Mouse (Mus musculus) regulatory T cell (primary cell): Measurements from ENCODE around the gene Ubb.
"Not testable (repeated sequence)": the region's sequence is repeated elsewhere in the genome, so short reads cannot be mapped to it uniquely, and the experiment has no call there.

ENCODE experiments used
- in situ Hi-C: fragments of 300-600 bp; cut with MboI, MseI; formaldehyde crosslinking; loops from one replicate; pipeline ENCODE4 v1.15.1; 2025; ENCODE audit warnings: high pct_unique_total_duplicates

The Ubb gene

DNA sequence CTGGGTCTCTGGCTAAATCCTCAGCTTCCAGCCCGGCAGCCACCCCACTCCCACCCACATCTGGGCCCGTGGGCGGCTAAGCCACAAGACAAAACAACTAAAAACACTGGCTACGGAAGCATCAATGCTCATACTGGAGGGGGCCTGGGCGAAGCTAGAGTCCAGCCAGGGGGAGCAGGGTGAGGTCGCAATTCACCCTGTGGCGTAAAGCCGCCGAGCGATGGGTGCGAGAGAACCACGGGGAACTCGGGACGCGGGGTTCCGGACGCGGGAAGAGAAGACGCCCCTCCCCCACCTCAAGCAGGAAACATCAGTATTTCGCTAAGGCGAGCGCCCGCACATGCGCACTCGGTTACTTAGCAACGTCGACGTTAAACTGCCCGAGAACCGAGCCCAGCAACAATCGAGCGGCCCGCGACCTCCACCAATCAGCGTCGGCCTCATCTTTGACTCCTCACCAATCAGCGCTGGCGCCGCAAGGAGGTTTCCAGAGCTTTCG lies at the start of gene Ubb:
Gene Ubb, plus strand, starts transcription at position 445 of the 499 bp plus-strand sequence.
- in situ Hi-C loops = no loop called here

DNA sequence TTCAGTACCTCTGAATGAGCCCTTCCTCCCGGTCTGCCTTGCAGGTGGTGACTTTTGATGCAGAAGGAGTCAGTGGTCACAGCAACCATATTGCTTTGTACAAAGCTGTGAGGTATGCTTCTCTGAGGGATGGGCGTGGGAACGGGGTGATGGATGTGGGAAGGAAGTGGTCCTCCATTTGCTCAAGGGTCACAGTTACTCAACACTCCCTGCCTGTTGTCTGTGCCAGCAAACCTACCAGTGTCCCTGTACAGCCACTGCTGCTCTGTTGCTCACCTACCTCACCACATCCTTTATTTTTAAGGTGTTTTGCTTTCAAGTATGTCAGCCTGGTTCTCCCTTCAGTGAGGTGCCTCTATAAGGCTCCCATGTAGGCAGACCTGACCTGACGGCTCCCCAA lies 43.3 kb upstream of the Ubb start:
- in situ Hi-C loops = no loop called here

DNA sequence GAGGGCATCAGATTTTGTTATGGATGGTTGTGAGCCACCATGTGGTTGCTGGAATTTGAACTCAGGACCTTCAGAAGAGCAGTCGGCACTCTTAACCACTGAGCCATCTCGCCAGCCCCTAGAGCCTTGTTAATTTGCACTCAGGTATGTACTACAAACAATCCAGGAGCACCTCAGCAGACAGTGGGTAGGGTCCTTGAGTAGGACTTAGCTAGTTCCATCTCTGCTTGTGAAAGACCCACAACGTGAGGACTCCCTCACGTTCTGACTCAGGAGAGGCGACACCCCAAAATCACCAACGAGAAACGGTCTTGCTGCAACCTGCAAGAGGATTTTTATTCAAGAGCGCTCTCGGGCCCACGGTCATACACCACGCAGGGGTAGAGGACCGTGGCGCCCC lies 42.6 kb upstream of the Ubb start:
- in situ Hi-C loops = not testable (repeated sequence)

DNA sequence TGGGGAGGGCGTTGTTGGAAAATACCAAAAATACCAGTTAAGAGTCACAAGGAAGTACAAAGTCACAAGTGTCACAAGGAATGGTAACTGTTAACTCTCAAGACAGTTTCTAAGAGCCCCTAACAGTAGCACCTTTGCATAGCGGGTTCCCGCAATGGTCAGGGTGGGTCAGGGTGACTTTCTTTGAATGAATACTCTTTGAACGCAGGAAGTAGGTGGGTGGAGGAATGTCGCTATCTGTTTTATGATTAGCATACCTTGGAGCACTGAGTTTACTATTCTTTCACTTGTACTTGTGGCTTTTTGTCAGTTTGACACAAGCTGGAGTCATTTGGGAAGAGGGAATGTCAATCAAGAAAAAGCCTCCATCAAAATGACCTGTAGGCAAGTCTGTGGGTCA lies 42.2 kb upstream of the Ubb start:
- in situ Hi-C loops = not testable (repeated sequence)

DNA sequence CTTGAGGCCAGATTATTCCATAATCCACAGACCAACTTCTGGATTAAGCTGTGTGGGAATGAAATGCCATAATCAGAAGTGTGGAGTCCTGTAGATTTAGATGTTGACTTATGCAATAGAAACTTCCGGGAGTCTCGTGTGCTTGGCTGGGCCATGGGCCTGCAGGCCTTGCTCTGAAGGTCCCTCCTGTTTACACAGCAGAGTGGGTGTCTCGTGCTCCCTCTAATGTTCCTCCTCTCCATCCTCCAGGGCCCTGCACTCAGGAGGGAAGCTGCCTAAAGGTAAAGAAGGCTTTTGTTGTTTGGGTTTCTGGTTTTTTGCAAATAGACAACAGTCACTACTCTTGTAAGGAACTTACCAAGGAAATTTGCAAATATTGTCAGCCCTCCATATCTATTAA lies 41.4 kb upstream of the Ubb start:
- in situ Hi-C loops = no loop called here

DNA sequence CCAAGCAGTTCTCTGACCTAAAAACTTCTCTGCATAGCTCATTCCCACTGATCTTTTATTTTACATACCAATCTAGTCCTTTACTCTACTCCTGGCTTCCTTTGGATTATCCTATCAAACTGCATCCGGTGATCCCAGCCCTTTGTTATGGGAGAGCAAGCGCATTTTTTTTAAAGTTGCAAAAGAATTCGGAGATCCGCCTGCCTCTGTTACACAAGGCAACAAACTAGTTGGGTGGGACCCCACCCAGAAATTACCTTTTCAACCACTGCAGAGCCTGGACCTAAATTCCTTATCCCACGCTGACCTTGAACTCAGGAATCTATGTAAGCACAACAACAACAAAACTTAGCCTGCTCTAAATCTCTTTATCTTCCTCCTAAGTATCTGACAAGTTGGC lies 40.0 kb upstream of the Ubb start:
- in situ Hi-C loops = loop anchor here (10.0 kb wide), 1 partner anchor 544 kb away; no protein-coding TSS in a partner anchor

DNA sequence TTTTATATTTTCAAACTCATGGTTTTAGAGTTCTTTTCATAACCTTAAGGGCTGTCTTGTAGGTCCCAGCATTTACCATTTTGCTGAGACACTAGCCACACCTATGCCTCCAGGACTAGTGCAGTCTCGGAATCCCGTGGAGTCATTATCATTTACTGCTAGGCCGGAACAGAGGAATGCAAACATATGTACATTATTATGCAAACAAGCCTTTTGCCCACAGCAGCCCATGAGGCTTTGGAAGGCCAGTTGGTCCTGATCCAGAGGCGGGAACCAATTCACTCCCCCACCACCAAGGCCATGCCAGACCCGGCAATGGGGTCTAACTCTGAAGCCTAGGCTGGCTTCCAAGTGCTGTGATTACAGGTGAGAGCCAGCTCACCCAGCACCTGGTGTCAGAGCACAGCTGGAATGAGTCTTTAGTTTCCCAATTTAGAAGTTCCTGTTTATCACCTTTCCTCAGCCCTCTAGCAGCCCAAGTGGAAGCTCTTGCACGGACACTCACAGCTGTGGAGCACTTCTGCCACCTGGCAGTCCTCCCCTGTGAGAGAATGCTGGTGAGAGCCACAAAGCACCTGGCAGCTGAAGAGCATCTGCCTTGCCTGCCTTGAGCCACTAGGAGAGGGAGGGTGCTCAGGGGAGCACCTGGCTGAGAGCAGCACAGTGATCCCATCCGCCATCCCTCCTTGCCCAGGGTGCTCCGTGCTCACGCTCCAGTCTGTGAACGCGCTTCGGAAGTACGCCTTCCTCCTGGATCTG lies 39.3 kb upstream of the Ubb start:
- in situ Hi-C loops = loop anchor here (10.0 kb wide), 1 partner anchor 543 kb away; no protein-coding TSS in a partner anchor

DNA sequence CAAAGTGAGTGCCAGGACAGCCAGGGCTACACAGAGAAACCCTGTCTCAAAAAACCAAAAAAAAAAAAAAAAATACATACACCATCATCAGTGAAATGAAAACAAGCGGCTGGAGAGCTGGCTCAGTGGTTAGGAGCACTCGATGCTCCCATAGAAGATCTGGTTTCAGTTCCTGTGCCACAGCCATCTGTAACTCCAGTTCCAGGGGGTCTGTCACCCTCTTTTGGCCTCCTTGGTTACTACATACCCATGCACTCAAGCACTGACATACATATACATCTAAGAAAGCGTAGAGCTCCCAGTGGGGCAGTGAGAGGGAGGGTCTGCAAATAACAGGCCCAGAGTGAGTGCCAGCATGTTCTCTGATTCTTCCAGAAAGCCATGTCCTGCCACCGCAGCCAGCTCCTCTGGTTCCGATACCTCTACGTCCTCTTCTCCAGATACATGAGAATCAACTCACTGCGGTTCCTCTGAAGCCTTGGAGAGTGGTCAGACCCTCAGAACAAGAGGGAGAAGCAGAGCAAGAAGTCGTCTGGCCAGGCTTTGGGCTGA lies 38.4 kb upstream of the Ubb start:
- in situ Hi-C loops = loop anchor here (10.0 kb wide), 1 partner anchor 542 kb away; no protein-coding TSS in a partner anchor

DNA sequence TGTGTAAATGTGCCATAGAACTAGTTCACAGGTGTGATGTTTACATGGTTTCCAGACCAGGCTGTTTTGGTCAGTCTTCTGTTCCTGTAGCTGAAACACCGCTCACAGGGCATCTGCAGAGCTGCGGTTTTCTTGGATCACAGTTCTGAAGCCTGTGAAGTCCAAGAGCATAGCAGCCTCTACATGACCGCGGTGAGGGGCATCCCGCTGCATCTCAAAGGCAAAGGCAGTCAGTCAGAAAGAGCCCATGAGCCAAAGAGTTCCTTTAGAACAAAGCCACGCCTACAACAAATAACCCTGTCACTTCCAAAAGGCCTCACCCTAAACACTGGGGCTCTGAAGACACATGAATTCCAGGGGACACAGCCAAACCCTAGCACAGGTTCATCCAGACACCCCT lies 37.7 kb upstream of the Ubb start:
- in situ Hi-C loops = loop anchor here (10.0 kb wide), 1 partner anchor 541 kb away; no protein-coding TSS in a partner anchor

DNA sequence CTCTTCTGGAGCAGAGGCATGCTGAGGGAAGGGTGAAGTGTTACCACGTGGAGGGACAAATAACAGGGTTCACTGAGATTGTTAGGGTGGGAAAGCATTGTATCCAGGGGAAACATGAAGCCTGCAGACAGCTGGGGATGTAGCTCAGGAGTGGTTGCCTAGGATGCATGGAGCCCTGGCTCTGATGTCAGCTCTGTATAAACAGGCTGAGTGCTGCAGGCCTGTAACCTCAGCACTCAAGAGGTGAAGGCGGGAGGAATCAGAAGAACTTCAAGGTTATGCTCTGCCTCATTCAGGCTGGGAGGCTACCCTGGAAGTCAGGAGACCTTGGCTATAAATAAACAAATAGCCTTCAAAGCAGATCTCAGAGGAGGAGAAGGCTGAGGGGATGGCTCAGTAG lies 32.0 kb upstream of the Ubb start:
- in situ Hi-C loops = loop anchor here (10.0 kb wide), 1 partner anchor 536 kb away; no protein-coding TSS in a partner anchor

DNA sequence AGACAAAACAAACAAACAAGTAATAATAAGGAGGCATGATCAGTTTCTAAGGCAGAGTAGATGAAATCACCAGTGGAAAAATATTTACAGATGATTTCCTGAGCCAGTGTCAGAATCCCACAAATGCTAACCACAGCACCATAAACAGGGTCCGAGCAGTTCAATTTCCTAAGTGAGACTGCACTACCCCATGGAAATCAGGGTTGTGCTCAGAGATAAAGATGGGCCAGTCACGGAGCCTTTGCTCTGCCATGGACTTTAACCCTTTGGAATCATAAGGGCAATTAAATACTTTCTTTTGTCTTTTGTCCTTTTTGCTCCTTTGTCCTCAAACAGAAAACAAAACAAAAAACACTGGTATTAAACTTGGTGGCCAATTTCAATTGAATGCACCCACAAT lies 28.7 kb upstream of the Ubb start:
- in situ Hi-C loops = no loop called here

DNA sequence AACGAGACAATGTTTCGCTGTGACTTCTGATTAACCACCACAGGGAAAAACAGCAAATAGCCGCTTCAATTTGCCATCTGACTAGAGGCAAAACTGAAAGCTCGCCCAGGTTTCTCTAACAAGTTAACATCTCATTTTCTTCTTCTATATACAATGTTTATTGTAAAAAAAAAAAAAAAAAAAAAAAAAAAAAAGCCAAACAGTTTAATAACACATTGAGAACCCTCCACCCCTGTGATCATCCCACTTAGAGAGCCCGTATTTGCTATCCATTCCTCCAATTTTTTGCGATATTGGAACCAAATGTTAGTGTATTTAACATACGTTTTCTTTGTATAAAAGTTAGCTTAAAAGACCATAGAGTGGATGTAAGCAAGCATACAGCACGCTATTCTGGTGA lies 13.9 kb upstream of the Ubb start:
- in situ Hi-C loops = no loop called here

DNA sequence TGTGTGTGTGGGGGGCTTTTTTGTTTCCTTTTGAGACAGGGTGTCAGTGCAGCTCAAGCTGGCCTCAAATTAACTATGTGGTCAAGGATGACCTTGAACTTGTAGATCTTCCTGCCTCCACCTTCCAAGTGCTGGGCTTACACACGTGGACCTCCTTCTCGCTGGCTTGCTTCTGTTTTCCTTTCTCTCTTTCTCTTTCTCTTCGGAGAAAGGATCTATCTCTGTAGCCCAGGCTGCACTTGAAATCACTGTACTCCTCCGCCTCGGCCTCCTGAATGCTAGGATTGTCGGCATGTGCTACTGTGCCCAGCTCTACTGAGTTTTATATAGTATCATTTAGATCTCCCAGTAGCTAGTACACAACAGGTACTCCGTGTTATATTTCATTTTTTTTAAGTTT lies 13.4 kb upstream of the Ubb start:
- in situ Hi-C loops = no loop called here

DNA sequence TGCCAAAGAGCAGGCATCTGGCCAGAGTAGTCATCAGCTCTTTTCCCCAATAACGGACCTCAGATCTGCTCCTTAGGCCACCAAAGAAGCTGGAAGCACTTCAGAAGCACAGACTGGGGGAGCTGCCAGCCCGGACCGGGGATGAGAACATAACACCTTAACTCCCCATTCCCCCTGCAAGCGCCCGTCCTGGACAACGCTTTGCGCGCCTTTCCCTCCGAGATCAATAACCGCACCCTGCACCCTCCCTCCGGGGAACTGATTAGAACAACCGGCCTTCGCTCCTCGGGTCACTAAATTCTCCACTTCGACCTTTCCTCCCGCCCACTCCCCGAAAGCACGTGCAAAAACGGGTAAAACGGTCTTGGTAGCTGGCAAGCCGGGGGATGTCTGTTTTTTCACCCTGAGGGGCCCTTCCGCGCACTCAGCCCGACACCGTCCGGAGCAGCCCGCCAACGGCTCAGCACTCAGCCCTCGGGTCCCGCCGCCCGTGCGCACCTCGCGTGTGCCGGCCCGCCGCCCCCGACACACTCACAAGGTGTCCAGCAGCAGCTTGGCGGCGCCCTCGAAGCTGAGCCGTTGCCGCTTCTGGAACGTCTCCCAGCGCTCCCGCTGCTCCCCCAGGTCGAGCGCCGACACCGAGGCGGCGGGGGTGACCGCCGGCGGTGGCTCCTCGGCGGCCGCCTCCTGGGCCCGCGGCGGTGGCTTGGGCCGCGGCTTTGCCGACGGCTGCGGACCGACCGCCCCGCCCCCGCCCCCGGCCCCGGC lies 12.5 kb upstream of the Ubb start:
- in situ Hi-C loops = no loop called here

DNA sequence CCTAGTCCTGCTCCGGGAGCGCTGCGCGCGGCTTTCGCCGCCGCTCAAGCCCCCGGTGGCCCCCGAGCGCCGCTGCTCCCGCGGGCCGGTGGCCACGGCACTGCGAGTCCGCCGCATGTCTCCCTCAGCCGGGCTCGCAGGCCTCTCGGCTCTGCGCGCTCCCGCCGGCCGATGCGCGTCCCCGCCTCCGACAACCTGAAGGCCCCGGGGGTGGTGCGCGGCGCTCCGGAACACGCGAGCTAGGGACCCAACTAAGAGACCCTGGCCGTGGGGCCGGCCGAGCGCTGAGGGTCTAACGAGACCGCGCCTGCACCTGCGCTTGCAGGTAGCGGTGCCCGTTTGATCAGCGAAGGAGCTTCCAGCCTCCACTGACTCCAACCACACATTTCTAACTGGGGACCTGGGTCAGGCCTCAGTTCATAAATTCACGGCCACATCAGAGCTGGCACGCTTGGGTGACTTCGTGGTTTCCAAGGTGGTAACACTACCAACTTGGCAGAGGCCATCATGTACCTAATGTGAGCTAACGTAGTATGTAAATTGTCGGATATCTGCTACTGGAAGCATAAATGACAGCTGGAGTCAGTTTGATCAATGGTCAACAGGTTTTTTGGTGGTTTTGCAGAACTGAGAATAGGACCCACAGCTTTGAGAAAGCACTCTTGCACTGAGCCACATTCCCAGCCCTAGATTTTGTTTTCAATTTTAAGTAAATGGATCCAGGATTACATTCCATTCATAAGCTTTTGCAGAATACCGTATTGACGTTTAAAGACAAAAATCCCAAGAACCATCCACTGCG lies 11.7 kb upstream of the Ubb start, which contains the start of gene Cenpv:
Gene Cenpv, minus strand, starts transcription at position 173 of the 802 bp plus-strand sequence.
- in situ Hi-C loops = no loop called here

DNA sequence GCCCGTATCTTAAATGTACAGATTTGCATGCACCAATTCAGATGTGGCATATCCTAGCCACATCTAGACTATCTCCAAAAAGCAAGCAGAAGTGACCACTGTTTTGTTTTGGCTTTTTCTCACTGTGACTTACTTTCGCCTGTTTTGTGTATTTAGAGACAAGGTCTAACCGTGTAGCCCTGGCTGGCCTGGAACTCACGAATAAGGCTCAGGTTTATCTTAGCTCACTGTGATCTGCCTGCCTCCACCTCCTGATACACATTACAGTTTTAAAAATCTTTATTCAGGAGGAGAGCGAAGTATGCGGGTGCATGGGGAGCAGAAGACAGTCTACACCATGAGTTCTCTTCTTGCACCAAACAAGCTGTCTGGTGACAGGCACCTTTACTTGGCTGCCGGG lies 10.8 kb upstream of the Ubb start:
- in situ Hi-C loops = no loop called here

DNA sequence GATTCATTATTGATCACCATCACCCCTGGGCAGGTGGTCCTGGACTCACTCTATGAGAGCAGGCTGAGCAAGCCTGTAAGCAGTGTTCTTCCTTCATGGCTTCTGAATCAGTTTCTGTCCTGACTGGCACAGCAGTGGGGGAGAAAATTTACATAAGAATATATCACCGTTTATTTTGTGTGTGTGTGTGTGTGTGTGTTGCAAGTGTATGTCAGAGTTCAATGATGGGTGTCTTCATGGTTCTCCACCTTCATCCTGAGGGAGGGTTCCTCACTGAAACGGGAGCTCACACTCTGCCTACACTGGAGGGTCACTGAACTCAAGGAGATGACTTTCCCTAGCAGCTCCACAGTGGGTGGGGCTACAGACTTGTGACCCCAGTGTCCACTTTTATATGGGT lies 10.0 kb upstream of the Ubb start:
- in situ Hi-C loops = no loop called here

DNA sequence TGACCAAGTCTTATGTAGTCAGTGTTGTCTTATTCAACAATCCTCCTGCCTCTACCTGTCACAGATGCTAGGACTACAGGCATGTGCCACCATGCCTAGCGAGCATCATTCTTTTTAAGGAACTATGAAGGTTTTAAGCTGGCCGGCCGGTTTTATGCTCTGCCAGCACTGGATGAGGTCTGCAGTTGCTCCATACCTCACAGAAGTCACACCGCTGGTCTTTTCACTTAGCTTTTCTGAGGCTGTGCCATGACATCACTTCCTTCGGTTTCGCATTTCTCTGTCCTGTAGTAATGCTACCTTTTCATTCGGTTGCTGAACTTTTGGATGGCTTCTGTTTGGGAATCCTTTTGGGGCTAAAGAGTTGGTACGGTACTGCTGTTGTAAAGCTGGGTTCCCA lies 9.4 kb upstream of the Ubb start:
- in situ Hi-C loops = no loop called here

DNA sequence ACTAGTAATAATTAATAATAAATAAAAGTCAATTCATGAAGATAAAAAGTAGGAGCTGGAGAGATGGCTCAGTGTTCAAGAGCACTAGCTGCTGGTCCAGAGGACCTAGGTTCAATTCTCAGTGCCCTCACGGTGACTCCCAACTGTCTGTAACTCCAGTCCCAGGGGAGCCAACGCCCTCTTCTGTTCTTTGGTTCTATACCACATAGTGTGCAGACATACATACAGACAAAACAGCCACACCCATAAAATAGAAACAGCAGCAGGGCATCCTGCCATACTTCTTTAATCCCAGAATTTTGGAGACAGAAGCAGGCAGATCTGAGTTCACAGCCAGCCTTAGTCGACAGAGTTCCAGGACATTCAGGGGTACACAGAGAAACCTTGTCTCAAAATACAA lies 7.0 kb upstream of the Ubb start:
- in situ Hi-C loops = no loop called here

DNA sequence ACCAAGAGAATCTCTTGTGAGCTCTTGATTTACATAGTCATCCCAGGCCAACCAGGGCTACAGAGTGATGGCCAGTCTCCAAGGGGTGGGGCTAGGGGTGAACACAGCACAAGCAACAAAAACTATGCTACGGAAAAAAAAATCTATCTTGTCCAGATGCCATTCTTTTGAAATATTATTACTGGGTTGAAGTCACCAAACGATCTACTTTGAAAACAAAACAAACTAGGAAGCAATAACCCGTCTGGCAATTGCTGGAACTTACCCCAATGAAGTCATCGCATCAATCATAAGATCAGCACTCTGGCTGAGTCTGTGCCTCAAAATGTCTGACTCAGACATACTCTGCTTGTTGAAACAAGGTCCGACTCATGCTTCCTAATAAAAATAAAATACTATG lies 1.2 kb upstream of the Ubb start:
- in situ Hi-C loops = no loop called here

DNA sequence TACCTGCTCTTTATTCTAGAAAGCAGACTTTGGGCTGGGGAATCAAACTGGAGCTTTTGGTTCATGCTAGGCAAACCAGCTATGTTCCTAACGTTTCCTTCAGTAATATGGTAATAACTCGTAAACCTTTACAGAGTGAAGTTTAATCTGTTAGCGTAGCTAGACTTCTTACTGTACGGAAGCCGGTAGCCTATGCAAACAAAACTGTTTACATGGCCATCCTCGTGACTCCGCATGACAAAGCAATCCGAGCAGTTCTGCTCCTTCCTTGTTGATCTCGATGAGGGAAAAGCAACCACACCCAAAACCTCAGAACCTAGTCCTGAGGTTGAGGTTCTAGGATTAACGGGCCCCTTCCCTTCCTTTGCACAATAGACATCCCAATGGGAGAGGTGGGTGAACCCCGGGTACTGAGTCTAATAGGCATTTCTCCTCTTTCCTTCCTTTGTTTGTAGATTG lies 715 bp upstream of the Ubb start:
- in situ Hi-C loops = no loop called here
